Mouse (Mus musculus) adrenal gland, postnatal 36 days (tissue): ENCODE measurements around the gene Setd3. TPM values are rescaled to one million over a fixed set of nuclear protein-coding genes. Genes with fewer than 3 reads are reported as not detected.
"Not testable (repeated sequence)": the region's sequence is repeated elsewhere in the genome, so short reads cannot be mapped to it uniquely, and the experiment has no call there.

Source experiments
- DNase-seq, 2 experiments: peaks; one replicate each; pipeline ENCODE4 v3.0.0; 2021; ENCODE audit warnings: mixed read lengths in 1 of 2
- total RNA-seq, 2 experiments: library from RNA; stranded (reverse); gene quantifications; 2 replicates each; pipeline ENCODE4 v1.2.3; 2021

Setd3 gene
- total RNA-seq, 2 experiments from 2014 or later, result 108 to 126 TPM

- DNase-seq, result no peak
These were observed 35.3 kb downstream of the Setd3 start for GRCm38 (mm10) chr12:108143624-108144498.

- DNase-seq, result no peak
These were observed 43.4 kb downstream of the Setd3 start for GRCm38 (mm10) chr12:108135610-108136208.

GRCm38 (mm10) chr12:108133181-108133580, 45.9 kb downstream of the Setd3 start:
- DNase-seq, result no peak

GRCm38 (mm10) chr12:108132450-108133070, 46.6 kb downstream of the Setd3 start:
- DNase-seq, result no peak

- peak; percentile 49 to 66 for DNase-seq
These were observed 57.8 kb downstream of the Setd3 start for GRCm38 (mm10) chr12:108121288-108121687.

- no peak for DNase-seq
These were observed 58.7 kb downstream of the Setd3 start for GRCm38 (mm10) chr12:108120434-108120833.

- DNase-seq, result no peak
These were observed 59.2 kb downstream of the Setd3 start for GRCm38 (mm10) chr12:108119930-108120329.

- DNase-seq, result no peak
These were observed 60.1 kb downstream of the Setd3 start for GRCm38 (mm10) chr12:108118902-108119531.

GRCm38 (mm10) chr12:108118503-108118901, 60.6 kb downstream of the Setd3 start:
- no peak for DNase-seq

- DNase-seq, result no peak
These were observed 67.9 kb downstream of the Setd3 start for GRCm38 (mm10) chr12:108111191-108111590.

- no peak for DNase-seq
These were observed 68.4 kb downstream of the Setd3 start for GRCm38 (mm10) chr12:108110674-108111073.

GRCm38 (mm10) chr12:108109732-108110131, 69.4 kb downstream of the Setd3 start:
- DNase-seq, result no peak

GRCm38 (mm10) chr12:108108591-108108990, 70.5 kb downstream of the Setd3 start:
- not testable (repeated sequence) for DNase-seq

- DNase-seq, result no peak
These were observed 75.8 kb downstream of the Setd3 start for GRCm38 (mm10) chr12:108103292-108103691.

- no peak for DNase-seq
These were observed 77.0 kb downstream of the Setd3 start for GRCm38 (mm10) chr12:108102119-108102518.

- DNase-seq, result no peak
These were observed 78.9 kb downstream of the Setd3 start for GRCm38 (mm10) chr12:108100181-108100580.

- peak; percentile 33 to 39 for DNase-seq
These were observed 80.7 kb downstream of the Setd3 start for GRCm38 (mm10) chr12:108098201-108098980.

- no peak for DNase-seq
These were observed 81.5 kb downstream of the Setd3 start for GRCm38 (mm10) chr12:108097643-108098042.

- DNase-seq, result peak in 1 of 2 experiments; percentile 19
These were observed 90.9 kb downstream of the Setd3 start for GRCm38 (mm10) chr12:108088253-108088652.

- DNase-seq, result no peak
These were observed 91.6 kb downstream of the Setd3 start for GRCm38 (mm10) chr12:108087489-108087888.

- DNase-seq, result no peak
These were observed 100.9 kb downstream of the Setd3 start for GRCm38 (mm10) chr12:108078122-108078752.
